1 mouse cellular context compared by ENCODE assay signal in the genomic region with DNA sequence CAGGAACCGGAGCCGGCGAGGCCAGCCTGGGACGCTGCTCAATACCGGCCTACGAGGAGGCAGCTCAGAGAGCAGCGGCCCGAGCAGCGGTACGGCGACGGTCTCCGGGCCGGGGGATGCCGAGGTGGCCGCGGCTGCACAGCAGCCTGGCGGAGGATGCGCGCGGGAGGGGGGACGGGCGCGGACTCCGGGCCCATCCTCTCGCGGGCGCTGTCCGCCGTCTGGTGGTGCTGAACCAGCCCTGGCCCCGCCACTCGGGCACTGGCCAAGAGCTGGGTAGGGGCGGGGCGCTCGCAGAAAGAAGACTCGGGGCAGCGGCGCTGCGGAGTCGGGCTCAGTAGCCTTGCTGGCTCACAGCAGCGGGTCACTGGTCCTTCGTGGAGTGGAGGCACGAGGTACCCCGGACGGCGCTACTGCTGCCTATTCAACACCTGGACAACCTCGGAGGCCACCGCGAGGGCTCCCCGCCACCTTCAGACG.
TF ChIP-seq lines count a peak whose summit lies in the region.

No protein-coding gene starts in this region.

TF ChIP-seq in CH12.LX, 34 proteins besides CTCF, POLR2A, EP300 and RAD21 (continued from another document):
- TF ChIP-seq CHD2 (IDR thresholded peaks at IDR 0.05; ENCODE audit: low read length) (no peak), USF2 (conservative IDR thresholded peaks at IDR 0.05; ENCODE audit: low read depth, low read length) (no peak), MEF2A (IDR thresholded peaks at IDR 0.05; ENCODE audit: borderline replicate concordance, low read depth, low read length) (no peak), MAFK (IDR thresholded peaks at IDR 0.05; ENCODE audit: insufficient replicate concordance, low read length) (no peak), ZMIZ1 (IDR thresholded peaks at IDR 0.05; ENCODE audit: low read depth, low read length) (no peak), SIN3A (IDR thresholded peaks at IDR 0.05; ENCODE audit: low read length) (peak; percentile 90), RCOR1 (conservative IDR thresholded peaks at IDR 0.05; ENCODE audit: low read depth, low read length) (no peak)
